In the genomic region with DNA sequence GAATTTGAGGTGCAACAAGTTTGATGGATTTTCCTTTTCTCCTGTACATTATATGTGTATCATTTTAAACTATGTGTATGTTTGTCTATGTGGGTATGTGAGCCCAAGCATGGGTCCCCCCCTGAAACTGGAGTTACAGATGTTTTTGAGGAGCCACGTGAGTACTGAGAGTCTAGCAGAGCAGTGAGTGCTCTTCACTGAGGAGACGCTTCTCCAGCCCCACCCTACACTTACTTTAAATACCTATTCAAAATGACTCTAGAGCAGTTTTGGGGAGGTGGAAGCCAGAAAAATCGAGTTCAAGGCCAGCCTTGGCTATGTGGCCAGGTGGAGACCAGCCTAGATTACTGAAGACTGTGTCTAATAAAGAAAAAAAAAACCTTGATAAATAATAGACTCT, we compare ENCODE assay signal across 22 mouse cellular contexts. TPM values are rescaled to one million over a fixed set of nuclear protein-coding genes. Genes with fewer than 3 reads are reported as not detected.
DNase-seq lines count a peak whose midpoint lies in the region; TF ChIP-seq lines count a peak whose summit lies in the region.
"Had no signal": no experiment of that assay in that cellular context is flagged by ENCODE, and none has a peak within 500 bp of the region (broad histone marks: within the 10 kb centered on the region; RNA-seq: fewer than 3 reads in every experiment).

No protein-coding gene starts in this region.

- peaks cover 4% of the 10 kb centered on the region for H3K4me1 ChIP-seq in ES-Bruce4 (ENCODE audit: control insufficient read depth, insufficient read depth, low read length)
- peaks cover 0 to 2% of the 10 kb centered on the region in 2 experiments; a peak in 2 of 4 replicates for H3K4me1 ChIP-seq in ES-E14 (ENCODE audit: control insufficient read depth in 2 of 2, insufficient read depth in 2 of 2, low read length in 2 of 2, poor library complexity in 1 of 2)
- H3K4me1 ChIP-seq: embryonic facial prominence, embryonic 13.5 days; embryonic facial prominence, embryonic 15.5 days; forebrain, embryonic 10.5 days; forebrain, embryonic 12.5 days had no signal

- DNase-seq in ES-E14 (ENCODE audit: low read depth, low spot score) (no peak), ZHBTc4 (ENCODE audit: low read depth, low spot score) (peak; percentile 48)
- no peak for DNase-seq in kidney, postnatal 14 days
- no peak for DNase-seq in ovary, postnatal 14 days (ENCODE audit: low spot score)
- DNase-seq: adrenal gland, adult 2 months; adrenal gland, postnatal 10 days; adrenal gland, postnatal 25 days; B cell, adult 2 months; cerebellum, adult 11 months; cerebellum, adult 18-20 months; cerebellum, adult 8-10 months; cerebellum, adult 9-11 months; cerebellum, postnatal 14 days; cerebellum, postnatal 36 days; embryo, embryonic 11 days had no signal

- in situ Hi-C loops in ES-E14 (cut with MboI; ENCODE audit: low sequenced_read_pairs in 2 of 2, unreplicated experiment in 2 of 2), result no loop called here

- no peak for TF ChIP-seq POLR2A in ES-Bruce4 (IDR thresholded peaks at IDR 0.05; ENCODE audit: insufficient read depth, low read length)

- no peaks in the 10 kb centered on the region for H3K36me3 ChIP-seq in ES-Bruce4 (ENCODE audit: control insufficient read depth, insufficient read depth, low read length, poor library complexity, severe bottlenecking)
- no peaks in the 10 kb centered on the region for H3K36me3 ChIP-seq in ES-E14 (ENCODE audit: control insufficient read depth, insufficient read depth, low read length, poor library complexity, severe bottlenecking)
- H3K36me3 ChIP-seq: embryonic facial prominence, embryonic 13.5 days; embryonic facial prominence, embryonic 15.5 days; forebrain, embryonic 10.5 days; forebrain, embryonic 12.5 days had no signal

- H3K4me3 ChIP-seq in ES-Bruce4 (ENCODE audit: low read depth, low read length) (no peak overlapping the region), ES-E14 (ENCODE audit: insufficient read depth in 1 of 2, low read depth in 1 of 2, low read length in 2 of 2, poor library complexity in 1 of 2, severe bottlenecking in 1 of 2) (no peak overlapping the region)
- H3K4me3 ChIP-seq: embryonic facial prominence, embryonic 13.5 days; embryonic facial prominence, embryonic 15.5 days; erythroblast, embryonic 14.5 days; forebrain, embryonic 10.5 days; forebrain, embryonic 12.5 days had no signal

- TF ChIP-seq CTCF in ES-Bruce4 (IDR thresholded peaks at IDR 0.05; ENCODE audit: low read depth, low read length), result no peak

- H3K9me3 ChIP-seq in ES-Bruce4 (replicated peaks; ENCODE audit: control insufficient read depth, insufficient read depth, low read length, poor library complexity, severe bottlenecking), result no peaks in the 10 kb centered on the region
- no peaks in the 10 kb centered on the region for H3K9me3 ChIP-seq in ES-E14 (ENCODE audit: control insufficient read depth, insufficient read depth, low read depth, low read length)
- H3K9me3 ChIP-seq: embryonic facial prominence, embryonic 13.5 days; embryonic facial prominence, embryonic 15.5 days; forebrain, embryonic 10.5 days; forebrain, embryonic 12.5 days had no signal

- TF ChIP-seq EP300 in ES-Bruce4 (IDR thresholded peaks at IDR 0.05; ENCODE audit: insufficient read depth, low read depth, low read length), result no peak

- H3K27ac ChIP-seq in ES-Bruce4 (ENCODE audit: insufficient read depth, low read length), result peak overlapping the region; percentile 86
- peak overlapping the region; percentile 83; the same call in 1 of the 2 replicates for H3K27ac ChIP-seq in ES-E14 (ENCODE audit: insufficient read depth, low read depth, low read length, poor library complexity, severe bottlenecking)
- H3K27ac ChIP-seq: embryonic facial prominence, embryonic 13.5 days; embryonic facial prominence, embryonic 15.5 days; forebrain, embryonic 10.5 days; forebrain, embryonic 12.5 days had no signal

- no peaks in the 10 kb centered on the region for H3K27me3 ChIP-seq in ES-Bruce4 (ENCODE audit: control insufficient read depth, insufficient read depth, low read length, poor library complexity, severe bottlenecking)
- H3K27me3 ChIP-seq: CH12.LX; embryonic facial prominence, embryonic 13.5 days; embryonic facial prominence, embryonic 15.5 days; forebrain, embryonic 12.5 days had no signal

- no peak overlapping the region; the same call in 1 of the 2 replicates for H3K9ac ChIP-seq in ES-Bruce4 (ENCODE audit: low read depth, poor library complexity, severe bottlenecking)
- H3K9ac ChIP-seq in ES-E14 (ENCODE audit: insufficient read depth, low read depth, low read length, poor library complexity, severe bottlenecking), result no peak overlapping the region
- H3K9ac ChIP-seq: embryonic facial prominence, embryonic 13.5 days; embryonic facial prominence, embryonic 15.5 days; forebrain, embryonic 12.5 days had no signal

TF ChIP-seq in ES-E14, 5 proteins besides CTCF, POLR2A, EP300 and RAD21:
- TF ChIP-seq ZNF384 (IDR thresholded peaks at IDR 0.05; ENCODE audit: low read depth, low read length), result no peak
- no peak for TF ChIP-seq ZC3H11A (IDR thresholded peaks at IDR 0.05; ENCODE audit: borderline replicate concordance, low read depth, low read length)
- TF ChIP-seq MAFK (IDR thresholded peaks at IDR 0.05; ENCODE audit: insufficient read depth, low read depth, low read length), result no peak
- no peak for TF ChIP-seq HCFC1 (IDR thresholded peaks at IDR 0.05; ENCODE audit: borderline replicate concordance, insufficient read depth, low read length)

RNA-seq across cellular contexts. Expression of gene Usp9x, which starts 58.2 kb away (rescaled TPM):
- 335 and 375 TPM in 2 replicates for polyA plus RNA-seq in ES-Bruce4 (2011; ENCODE audit: insufficient read depth, insufficient read length, low read depth, missing spikeins)
- total RNA-seq in ES-E14 (2012; rRNA removed), result 163 and 228 TPM in 2 replicates
